Mouse (Mus musculus): ENCODE measurements around the gene Gcnt2.

GRCm38 (mm10) chr13:40901263-40901662 lies 41.7 kb downstream of the Gcnt2 start:
- TF ChIP-seq CTCF (IDR thresholded peaks at IDR 0.05; ENCODE audit: low read depth) (no peak), EP300 (optimal IDR thresholded peaks at IDR 0.05) (no peak)

Data from stomach, postnatal 0 days (tissue).